Mouse (Mus musculus) CD4-positive, CD25-positive, alpha-beta regulatory T cell, adult 9 weeks (primary cell): ENCODE results near the gene Zfp668. TPM values are rescaled to one million over a fixed set of nuclear protein-coding genes. Genes with fewer than 3 reads are reported as not detected.

Source experiments
- polyA plus RNA-seq: library from polyadenylated mRNA; unstranded; fragments of 100-300 nt; shearing (Covaris generic); gene quantifications from one replicate; pipeline ENCODE4 v1.2.1, GENCODE M21; 2017

Zfp668 gene
- 19.7 TPM for polyA plus RNA-seq

DNA sequence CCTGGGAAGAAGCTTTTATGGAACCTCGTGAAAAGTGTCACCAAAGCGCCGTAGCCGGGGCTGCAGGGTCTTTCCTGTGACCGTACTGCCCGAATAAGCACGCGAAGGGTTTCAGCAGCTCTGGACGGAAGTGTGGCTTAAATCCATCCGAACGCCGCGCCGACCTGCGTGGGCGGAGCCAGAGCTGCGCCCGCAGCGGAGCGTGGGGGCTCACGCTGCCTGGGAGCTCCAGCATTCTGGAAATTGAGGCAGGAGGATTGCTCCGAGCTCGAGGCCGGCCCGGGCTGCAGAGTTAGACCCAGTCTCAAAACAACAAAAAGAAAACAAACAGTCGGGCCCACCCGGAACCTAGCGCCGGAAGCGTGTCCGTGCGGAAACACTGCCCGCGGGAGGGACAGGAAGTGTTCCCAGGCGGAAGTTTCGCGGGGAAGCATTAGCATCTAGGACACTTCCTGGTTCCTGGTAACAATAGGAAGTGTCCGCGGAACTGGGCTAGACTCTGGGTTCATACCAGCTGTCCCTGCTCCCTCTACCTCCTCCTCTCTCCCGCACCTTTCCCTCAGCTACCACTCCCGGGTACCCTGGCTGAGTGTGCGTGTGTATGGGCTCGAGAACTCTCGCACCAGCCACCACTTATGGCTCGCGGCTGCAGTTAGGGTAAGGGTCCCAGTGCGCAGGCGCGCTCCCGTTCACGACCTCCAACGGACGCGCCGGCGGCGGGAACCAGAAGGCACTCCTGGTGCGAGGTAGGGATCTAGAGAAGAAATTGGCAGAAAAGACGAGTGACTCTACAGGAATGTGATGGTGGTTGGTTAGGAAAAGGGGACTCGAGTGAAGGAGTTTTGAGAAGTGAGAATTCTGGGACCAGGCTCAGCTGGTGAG is at the start of gene Zfp668:
Gene Zfp668, minus strand, starts transcription at position 362 of the 882 bp plus-strand sequence.

DNA sequence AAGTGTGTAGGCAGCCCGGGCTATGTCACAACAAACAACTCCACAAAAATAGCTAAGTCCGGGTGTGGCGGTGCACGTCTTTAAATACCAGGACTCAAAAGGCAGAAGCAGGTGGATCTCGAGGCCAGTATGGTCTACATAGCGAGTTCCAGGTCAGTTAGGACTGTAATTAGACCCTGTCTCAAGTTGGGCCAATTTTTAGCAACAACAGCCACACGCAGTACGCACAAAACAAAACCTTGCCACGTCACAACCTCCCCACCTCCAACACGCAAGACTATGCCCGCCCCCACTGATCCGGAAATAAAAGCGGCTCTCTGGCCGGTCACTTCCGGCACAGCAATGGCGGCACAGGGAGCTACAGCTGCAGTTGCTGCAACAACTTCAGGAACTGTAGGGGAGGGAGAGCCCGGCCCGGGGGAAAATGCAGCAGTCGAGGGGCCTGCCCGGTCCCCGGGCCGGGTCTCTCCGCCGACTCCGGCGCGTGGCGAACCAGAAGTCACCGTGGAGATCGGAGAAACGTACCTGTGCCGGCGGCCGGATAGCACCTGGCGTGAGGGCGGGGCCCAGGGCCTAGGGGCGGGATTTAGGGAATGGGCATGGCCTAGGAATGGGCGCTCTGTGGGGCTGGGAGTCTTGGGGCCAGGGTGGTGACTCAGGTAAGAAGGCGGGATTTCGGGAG is 35.7 kb upstream of the Zfp668 start, which contains the start of gene Kat8:
Gene Kat8, plus strand, starts transcription at position 327 of the 682 bp plus-strand sequence.

DNA sequence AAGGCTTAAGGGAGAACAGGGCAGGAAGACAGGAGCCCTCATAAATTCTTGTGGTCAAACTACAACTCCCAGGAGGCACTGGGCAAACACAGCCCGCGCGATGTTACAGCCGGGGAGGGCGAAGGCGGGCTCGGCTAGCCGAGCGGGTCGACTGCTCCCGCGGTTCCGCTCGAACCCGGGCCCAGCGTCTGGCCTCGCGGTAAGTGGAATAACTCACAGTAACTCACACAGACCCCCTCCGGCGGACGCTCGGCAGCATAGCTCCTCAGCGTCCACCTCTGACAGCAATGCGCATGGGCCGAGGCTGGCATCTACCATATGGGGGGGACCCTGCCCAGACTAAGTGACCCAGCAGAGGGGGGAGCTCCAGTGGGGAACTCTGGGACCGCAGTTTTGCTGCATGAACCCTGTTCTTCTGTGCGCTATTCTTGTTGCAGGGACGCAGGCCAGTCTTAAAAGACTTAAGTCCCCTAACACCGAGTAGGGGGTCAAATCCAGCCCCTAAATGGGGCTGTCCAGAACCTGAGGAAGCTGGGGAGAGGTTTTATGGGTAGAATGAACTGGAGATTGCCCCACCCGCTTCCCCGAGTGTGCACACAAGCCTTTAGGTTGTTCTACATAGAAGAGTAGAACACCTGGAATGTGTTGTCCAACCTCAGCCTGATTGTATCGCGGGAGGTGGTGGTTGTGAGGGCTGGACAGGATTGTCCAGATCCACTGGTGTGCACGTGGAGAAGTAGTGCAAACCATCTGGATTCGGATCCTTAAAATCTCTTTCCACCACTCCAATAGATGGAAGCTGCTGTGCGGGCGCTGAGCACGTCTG is 27.6 kb upstream of the Zfp668 start, which contains the start of gene Bckdk:
Gene Bckdk, plus strand, starts transcription at position 112 of the 826 bp plus-strand sequence.

DNA sequence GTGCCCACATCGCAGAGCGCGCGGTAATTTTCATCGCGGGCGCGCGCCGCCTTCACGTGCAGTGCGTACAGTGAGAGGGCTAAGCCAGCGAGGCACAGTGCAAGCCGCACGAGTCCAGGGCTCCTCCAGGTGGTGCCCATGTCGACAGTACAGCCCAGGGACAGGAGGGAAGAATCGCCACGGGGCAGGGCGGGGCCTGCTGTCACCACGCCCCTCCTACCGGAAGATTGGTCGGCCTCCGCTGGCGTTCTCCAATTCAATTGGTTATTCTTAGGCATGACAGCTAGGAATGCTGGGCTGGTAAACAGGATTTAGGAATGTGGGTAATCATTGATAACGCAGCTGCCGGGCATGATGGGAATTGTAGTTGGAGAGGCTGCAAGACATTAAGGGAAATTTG is 18.8 kb upstream of the Zfp668 start, which contains the start of the genes Gm21974 and Vkorc1:
Gene Gm21974, minus strand, starts transcription at position 13 of the 400 bp plus-strand sequence.
Gene Vkorc1, minus strand, starts transcription at position 176 of the 400 bp plus-strand sequence.

DNA sequence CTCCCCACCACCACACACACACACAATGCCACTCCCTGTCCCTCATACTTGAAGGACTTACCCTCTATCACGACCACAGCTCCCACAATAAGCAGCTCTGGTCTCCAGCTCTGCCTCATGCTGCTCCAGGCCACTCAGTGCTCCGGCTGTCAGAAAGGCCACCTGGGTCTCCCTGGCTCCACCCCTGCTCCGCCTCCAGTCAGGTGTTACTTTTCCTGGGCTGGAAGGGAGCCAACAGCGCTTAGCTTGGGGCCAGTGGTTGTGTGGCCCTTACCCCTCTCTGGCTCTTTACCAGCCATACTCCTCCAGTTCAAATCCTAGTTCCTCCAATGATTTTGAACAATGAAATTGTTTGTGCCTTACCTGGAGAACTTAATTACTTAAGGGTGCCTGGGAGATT is 14.2 kb upstream of the Zfp668 start, which contains the start of gene Prss53:
Gene Prss53, minus strand, starts transcription at position 173 of the 400 bp plus-strand sequence.

DNA sequence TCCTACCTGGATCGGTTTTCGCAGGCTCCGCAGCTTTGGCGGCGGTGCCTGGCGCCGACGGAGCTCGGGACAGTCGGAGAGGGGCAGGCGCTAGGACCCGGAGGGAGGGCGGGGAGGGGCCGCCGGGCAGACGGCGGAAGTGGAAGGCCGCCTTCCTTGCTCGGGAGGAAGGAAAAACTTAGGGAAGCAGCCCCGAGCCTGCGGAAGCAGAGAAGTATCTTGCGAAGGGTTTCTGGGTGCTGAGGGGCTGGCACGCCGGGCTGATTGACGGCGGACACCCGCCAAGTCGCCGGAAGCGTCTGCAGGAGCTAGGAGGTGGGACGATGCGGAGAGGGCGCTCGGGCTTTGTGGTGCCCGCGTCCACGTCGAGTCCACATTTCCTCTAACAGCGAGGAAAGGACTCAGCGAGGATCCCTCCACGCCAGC is 574 bp downstream of the Zfp668 start, which contains the start of gene Zfp646:
Gene Zfp646, plus strand, starts transcription at position 181 of the 426 bp plus-strand sequence.

DNA sequence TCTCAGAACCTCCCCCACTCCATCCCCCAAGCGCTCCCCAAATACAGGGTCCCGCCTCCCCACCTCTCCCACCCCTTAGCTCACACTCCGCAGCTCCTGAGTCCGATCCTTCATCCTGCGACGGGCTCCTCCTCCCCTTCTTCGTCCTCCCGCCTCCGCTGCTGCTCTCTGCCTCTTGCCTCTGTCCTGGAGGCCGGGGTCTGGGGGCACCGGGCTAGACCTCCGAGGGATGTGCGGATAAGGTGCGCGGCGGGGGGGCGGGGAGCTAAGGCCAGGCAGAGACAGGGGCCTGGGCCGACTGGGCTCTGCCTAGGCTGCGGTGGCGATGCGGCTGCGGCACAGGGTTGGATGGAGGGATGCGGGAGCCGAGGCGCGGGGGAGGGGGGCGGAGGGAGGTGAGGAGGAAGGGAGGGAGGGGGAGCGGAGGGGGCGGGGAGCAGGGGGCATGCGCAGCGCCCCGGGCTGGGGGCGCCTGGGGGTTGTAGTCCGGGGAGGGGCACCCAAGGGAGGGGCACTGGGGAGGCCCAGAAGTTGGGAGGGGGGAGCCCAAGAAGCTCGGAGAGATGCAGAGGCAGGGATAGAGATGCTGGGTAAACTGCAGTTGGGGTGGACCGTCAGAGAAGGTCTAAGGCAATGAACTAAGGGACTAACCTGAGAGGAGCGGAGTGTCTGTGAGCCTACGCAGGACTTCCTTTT is 52.3 kb downstream of the Zfp668 start, which contains the start of the genes Stx4a and Stx1b:
Gene Stx4a, plus strand, starts transcription at position 119 of the 696 bp plus-strand sequence.
Gene Stx1b, minus strand, starts transcription at position 374 of the 696 bp plus-strand sequence.

Other genes with a start within 250 kb of the Zfp668 start
- 8.8 TPM for gene Bcl7c, start 167.9 kb downstream of the Zfp668 start, polyA plus RNA-seq
- not detected for gene Ctf1, start 164.1 kb downstream of the Zfp668 start, polyA plus RNA-seq
- gene Ctf2, start 144.7 kb downstream of the Zfp668 start, polyA plus RNA-seq: not detected
- gene Fbxl19, start 132.3 kb downstream of the Zfp668 start, polyA plus RNA-seq: 0.87 TPM
- gene Orai3, start 107.0 kb downstream of the Zfp668 start, polyA plus RNA-seq: 31.0 TPM
- 1.8 TPM for gene Setd1a, start 100.2 kb downstream of the Zfp668 start, polyA plus RNA-seq
- not detected for gene Gm49388, start 91.2 kb downstream of the Zfp668 start, polyA plus RNA-seq
- 2.5 TPM for gene Hsd3b7, start 76.2 kb downstream of the Zfp668 start, polyA plus RNA-seq
- gene Stx4a, start 52.5 kb downstream of the Zfp668 start, polyA plus RNA-seq: 174 TPM
- gene Stx1b, start 52.3 kb downstream of the Zfp668 start, polyA plus RNA-seq: 0.15 TPM
- gene Zfp646, start 607 bp downstream of the Zfp668 start, polyA plus RNA-seq: 57.7 TPM
- gene Prss53, start 14.1 kb upstream of the Zfp668 start, polyA plus RNA-seq: 0.94 TPM
- gene Gm21974, start 18.6 kb upstream of the Zfp668 start, polyA plus RNA-seq: not detected
- gene Vkorc1, start 18.8 kb upstream of the Zfp668 start, polyA plus RNA-seq: 63.8 TPM
- gene Bckdk, start 27.3 kb upstream of the Zfp668 start, polyA plus RNA-seq: 62.3 TPM
- gene Kat8, start 35.7 kb upstream of the Zfp668 start, polyA plus RNA-seq: 57.8 TPM
- not detected for gene Prss8, start 53.3 kb upstream of the Zfp668 start, polyA plus RNA-seq
- gene Prss36, start 69.9 kb upstream of the Zfp668 start, polyA plus RNA-seq: 4.9 TPM
- 203 TPM for gene Fus, start 90.6 kb upstream of the Zfp668 start, polyA plus RNA-seq
- 357 TPM for gene Pycard, start 117.0 kb upstream of the Zfp668 start, polyA plus RNA-seq
- not detected for gene Trim72, start 127.1 kb upstream of the Zfp668 start, polyA plus RNA-seq
- 1.6 TPM for gene Itgam, start 185.8 kb upstream of the Zfp668 start, polyA plus RNA-seq
- not detected for gene Gm49368, start 185.9 kb upstream of the Zfp668 start, polyA plus RNA-seq